Mouse (Mus musculus): ENCODE data around the gene Slc39a5.
A peak's percentile ranks its signal among the peaks of the same experiment; 100 is the strongest.

DNA sequence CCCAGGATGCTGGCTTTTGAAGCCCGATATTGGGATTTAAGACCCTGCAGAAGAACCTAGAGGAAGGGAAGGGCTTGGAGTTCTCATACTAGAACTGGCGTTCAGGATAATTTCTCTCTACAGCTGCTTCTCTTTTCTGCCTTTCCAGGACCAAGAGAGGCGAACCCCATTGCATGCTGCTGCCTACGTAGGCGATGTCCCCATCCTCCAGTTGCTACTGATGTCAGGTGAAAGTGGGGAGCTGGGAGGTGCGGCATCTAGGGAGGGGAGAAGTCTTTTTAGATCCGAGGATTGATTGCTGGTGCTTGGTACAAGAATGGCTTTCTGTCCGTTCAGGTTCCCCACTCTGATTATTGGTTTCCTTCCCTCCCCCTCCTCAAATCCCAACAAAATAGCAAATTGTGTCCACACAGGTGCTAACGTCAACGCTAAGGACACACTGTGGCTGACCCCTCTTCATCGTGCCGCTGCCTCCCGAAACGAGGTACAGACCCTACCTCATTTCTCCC, 23.0 kb downstream of the Slc39a5 start:
- TF ChIP-seq POLR2A (IDR thresholded peaks at IDR 0.05; ENCODE audit: low read depth, low read length) (no peak), CTCF (IDR thresholded peaks at IDR 0.05; ENCODE audit: extremely low read depth, insufficient read length, insufficient replicate concordance, low read depth, low read length) (peak; percentile 5; the same call in 1 of the 2 replicates)
